Mouse (Mus musculus) E14TG2a.4 (cell line): Measurements from ENCODE around the gene Dpf2.

Experiments used
- CTCF ChIP-seq: conservative IDR thresholded peaks from 2 replicates; pipeline ENCODE4 v1.5.1; 2014; ENCODE audit warnings: low read length
- POU5F1 ChIP-seq: IDR thresholded peaks from 2 replicates; pipeline ENCODE4 v1.6.1; 2014; ENCODE audit warnings: low read length, borderline replicate concordance

DNA sequence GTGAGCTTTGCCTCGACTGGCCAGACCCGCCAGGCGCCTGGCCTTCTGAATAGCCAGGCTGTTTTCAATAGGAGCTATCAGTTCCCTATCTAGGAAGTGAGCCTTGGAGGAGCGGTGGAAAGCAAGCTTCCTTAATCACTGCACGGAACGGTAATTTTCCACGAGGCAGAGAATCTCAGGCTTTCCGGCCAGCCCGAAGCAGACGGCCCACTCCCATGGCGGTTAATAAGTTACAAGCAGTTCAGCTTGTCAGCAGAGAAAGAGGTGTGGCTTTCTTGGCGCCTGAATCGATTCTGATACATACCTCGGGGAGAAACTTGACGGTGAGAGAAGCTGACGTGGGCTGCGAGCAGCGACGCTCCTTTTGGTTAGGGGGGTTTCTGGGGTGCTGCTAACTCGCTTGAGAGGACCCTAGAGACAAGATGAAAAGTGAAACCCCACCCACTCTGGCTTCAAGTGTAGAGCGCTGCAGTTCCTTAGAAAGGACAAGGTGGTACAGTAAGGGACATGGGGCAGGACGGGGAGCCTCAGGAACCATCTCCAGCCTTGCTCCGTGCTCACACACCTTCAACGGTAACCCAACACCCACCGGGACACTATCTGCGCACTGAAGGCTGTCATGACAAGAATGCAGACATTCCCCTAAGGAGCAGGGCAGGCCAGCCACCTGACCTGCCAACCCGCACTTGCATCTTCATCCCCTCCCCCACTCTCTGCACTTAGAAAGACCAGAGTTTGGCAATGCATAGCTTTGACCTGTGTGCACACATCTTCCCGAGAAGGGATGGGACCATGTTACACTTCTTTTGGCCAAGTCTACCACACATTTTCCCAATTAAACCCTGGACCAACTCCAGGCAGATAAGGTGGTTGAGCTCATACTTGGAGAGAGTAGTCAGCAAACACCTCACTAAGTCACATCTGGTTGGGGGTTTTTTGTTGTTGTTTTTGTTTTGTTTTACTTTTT is 43.2 kb upstream of the Dpf2 start:
- TF ChIP-seq CTCF: no peak
- TF ChIP-seq POU5F1: no peak
